Mouse (Mus musculus): ENCODE data around the gene Cep164.

DNA sequence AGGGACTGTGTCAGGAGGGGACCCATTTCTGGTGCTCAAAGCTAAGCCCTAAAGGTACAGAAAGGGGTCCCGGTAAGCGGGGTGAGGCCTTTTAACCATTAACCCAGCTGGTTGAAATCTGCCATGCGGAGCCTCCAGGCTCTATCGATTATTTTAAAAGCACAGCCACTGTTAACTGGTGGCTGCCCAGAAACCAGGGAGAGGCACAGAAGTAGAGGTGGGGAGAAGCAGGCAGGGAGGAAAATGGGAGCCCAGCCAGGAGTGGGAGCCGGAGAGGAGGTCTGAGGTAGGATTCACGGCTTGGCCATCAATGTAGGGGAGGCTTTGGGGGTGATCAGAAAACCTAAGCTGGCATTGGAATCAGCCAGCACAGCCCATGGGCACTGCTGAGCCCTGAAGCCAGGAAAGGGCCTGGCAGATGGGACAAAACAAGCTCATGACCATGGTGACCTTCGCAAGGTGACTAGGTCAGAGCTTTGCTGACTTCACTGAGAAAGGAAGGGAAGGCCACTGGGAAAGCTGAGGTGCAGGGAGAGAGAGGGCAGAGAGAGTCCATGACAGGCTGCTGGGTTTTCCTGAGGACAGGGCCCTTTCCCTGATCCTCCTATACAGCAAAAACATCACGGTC is 22.2 kb upstream of the Cep164 start:
- no peak for TF ChIP-seq CTCF (IDR thresholded peaks at IDR 0.05; ENCODE audit: low read depth, low read length)
- no peak for TF ChIP-seq POLR2A (IDR thresholded peaks at IDR 0.05; ENCODE audit: borderline replicate concordance, low read depth, low read length)

All from bone marrow macrophage, adult 2 months (primary cell).